Mouse (Mus musculus): ENCODE results near the gene Tusc2. TPM values are rescaled to one million over a fixed set of nuclear protein-coding genes. Genes with fewer than 3 reads are reported as not detected.

Tusc2 gene
- polyA plus RNA-seq, 1 experiment from 2014 or later: 43.6 TPM

GRCm38 (mm10) chr9:107538711-107539110 is 24.3 kb upstream of the Tusc2 start:
- H3K4me1 ChIP-seq: peaks cover 50% of the 10 kb centered on the region
- WGBS: 92% methylated on average over 3 of the region's 3 CpGs
- no peak overlapping the region for H3K4me2 ChIP-seq (replicated peaks)
- H3K27ac ChIP-seq (replicated peaks): no peak overlapping the region
- H3K4me3 ChIP-seq (replicated peaks): no peak overlapping the region
- no peak for ATAC-seq (ENCODE audit: insufficient number of reproducible peaks, low FRiP score, low TSS enrichment, low read depth)
- no peaks in the 10 kb centered on the region for H3K27me3 ChIP-seq
- H3K36me3 ChIP-seq: peaks cover 39% of the 10 kb centered on the region
- no peaks in the 10 kb centered on the region for H3K9me3 ChIP-seq (replicated peaks)
- no peak overlapping the region for H3K9ac ChIP-seq

- peaks cover 50% of the 10 kb centered on the region for H3K36me3 ChIP-seq
- no peak for ATAC-seq (ENCODE audit: insufficient number of reproducible peaks, low FRiP score, low TSS enrichment, low read depth)
Observed at GRCm38 (mm10) chr9:107539940-107540339, 23.1 kb upstream of the Tusc2 start.

GRCm38 (mm10) chr9:107540420-107540819 is 22.6 kb upstream of the Tusc2 start:
- Histone ChIP-seq H3K4me1 (peaks cover 42% of the 10 kb centered on the region), H3K36me3 (peaks cover 55% of the 10 kb centered on the region), H3K4me2 (replicated peaks) (peak overlapping the region; percentile 91; the same call in 1 of the 2 replicates)

More at GRCm38 (mm10) chr9:107539940-107540339, 23.1 kb upstream of the Tusc2 start:
- 93% methylated on average over 8 of the region's 8 CpGs for WGBS
- Histone ChIP-seq H3K27ac (replicated peaks) (no peak overlapping the region), H3K9me3 (replicated peaks) (no peaks in the 10 kb centered on the region), H3K9ac (no peak overlapping the region), H3K4me2 (replicated peaks) (no peak overlapping the region), H3K4me1 (peaks cover 47% of the 10 kb centered on the region), H3K27me3 (no peaks in the 10 kb centered on the region), H3K4me3 (replicated peaks) (no peak overlapping the region)

GRCm38 (mm10) chr9:107541005-107541404 is 22.1 kb upstream of the Tusc2 start:
- WGBS: 31% methylated on average over 10 of the region's 10 CpGs
- H3K9ac ChIP-seq: no peak overlapping the region
- H3K4me3 ChIP-seq (replicated peaks): peak overlapping the region; percentile 81
- peaks cover 37% of the 10 kb centered on the region for H3K4me1 ChIP-seq
- H3K27ac ChIP-seq (replicated peaks): no peak overlapping the region
- ATAC-seq (ENCODE audit: insufficient number of reproducible peaks, low FRiP score, low TSS enrichment, low read depth): no peak
- no peaks in the 10 kb centered on the region for H3K9me3 ChIP-seq (replicated peaks)
- H3K4me2 ChIP-seq (replicated peaks): peak overlapping the region; percentile 91
- no peaks in the 10 kb centered on the region for H3K27me3 ChIP-seq
- peaks cover 56% of the 10 kb centered on the region for H3K36me3 ChIP-seq

More at GRCm38 (mm10) chr9:107540420-107540819, 22.6 kb upstream of the Tusc2 start:
- no peak overlapping the region for H3K9ac ChIP-seq
- no peaks in the 10 kb centered on the region for H3K9me3 ChIP-seq (replicated peaks)
- 62% methylated on average over 4 of the region's 4 CpGs for WGBS
- ATAC-seq (ENCODE audit: insufficient number of reproducible peaks, low FRiP score, low TSS enrichment, low read depth): no peak
- no peaks in the 10 kb centered on the region for H3K27me3 ChIP-seq
- no peak overlapping the region for H3K4me3 ChIP-seq (replicated peaks)
- no peak overlapping the region for H3K27ac ChIP-seq (replicated peaks)

GRCm38 (mm10) chr9:107541474-107542351 is 21.3 kb upstream of the Tusc2 start, which contains the start of the genes Cyb561d2 and Nprl2:
TSS of gene Cyb561d2 (minus strand) at chr9:107542193.
TSS of gene Nprl2 (plus strand) at chr9:107542226.
- H3K4me2 ChIP-seq (replicated peaks): peak within 1 kb of the TSS; percentile 91
- H3K9me3 ChIP-seq (replicated peaks): no peaks in the 10 kb centered on the region
- peak within 1 kb of the TSS; percentile 59 for H3K9ac ChIP-seq
- peaks cover 37% of the 10 kb centered on the region for H3K4me1 ChIP-seq
- peak; percentile 85 for ATAC-seq (ENCODE audit: insufficient number of reproducible peaks, low FRiP score, low TSS enrichment, low read depth)
- H3K4me3 ChIP-seq (replicated peaks): peak within 1 kb of the TSS; percentile 81
- peaks cover 56% of the 10 kb centered on the region for H3K36me3 ChIP-seq
- H3K27ac ChIP-seq (replicated peaks): peak within 1 kb of the TSS; percentile 75
- WGBS: under 1% methylated on average over 46 of the region's 46 CpGs
- H3K27me3 ChIP-seq: no peaks in the 10 kb centered on the region

GRCm38 (mm10) chr9:107542352-107542686 is 20.7 kb upstream of the Tusc2 start:
- Histone ChIP-seq H3K9ac (peak overlapping the region; percentile 59), H3K27me3 (no peaks in the 10 kb centered on the region), H3K27ac (replicated peaks) (peak overlapping the region; percentile 75), H3K4me1 (peaks cover 37% of the 10 kb centered on the region), H3K4me2 (replicated peaks) (peak overlapping the region; percentile 91), H3K9me3 (replicated peaks) (no peaks in the 10 kb centered on the region), H3K4me3 (replicated peaks) (peak overlapping the region; percentile 81), H3K36me3 (peaks cover 53% of the 10 kb centered on the region)
- 1% methylated on average over 11 of the region's 11 CpGs for WGBS
- ATAC-seq (ENCODE audit: insufficient number of reproducible peaks, low FRiP score, low TSS enrichment, low read depth): no peak

- peak overlapping the region; percentile 91 for H3K4me2 ChIP-seq (replicated peaks)
- H3K4me3 ChIP-seq (replicated peaks): peak overlapping the region; percentile 81
- peak overlapping the region; percentile 59 for H3K9ac ChIP-seq
- no peaks in the 10 kb centered on the region for H3K9me3 ChIP-seq (replicated peaks)
- peaks cover 38% of the 10 kb centered on the region for H3K4me1 ChIP-seq
- 35% methylated on average over 8 of the region's 8 CpGs for WGBS
- H3K27me3 ChIP-seq: no peaks in the 10 kb centered on the region
- peaks cover 49% of the 10 kb centered on the region for H3K36me3 ChIP-seq
- no peak for ATAC-seq (ENCODE audit: insufficient number of reproducible peaks, low FRiP score, low TSS enrichment, low read depth)
- 0 out of 2 replicates have a peak overlapping the region, but pooled peaks have one; percentile 75 for H3K27ac ChIP-seq (replicated peaks)
Observed at GRCm38 (mm10) chr9:107542721-107543120, 20.3 kb upstream of the Tusc2 start.

- Histone ChIP-seq H3K27ac (replicated peaks) (no peak overlapping the region), H3K9me3 (replicated peaks) (no peaks in the 10 kb centered on the region), H3K4me1 (peaks cover 41% of the 10 kb centered on the region), H3K27me3 (no peaks in the 10 kb centered on the region), H3K9ac (no peak overlapping the region), H3K36me3 (peaks cover 44% of the 10 kb centered on the region), H3K4me2 (replicated peaks) (no peak overlapping the region; the same call in 1 of the 2 replicates), H3K4me3 (replicated peaks) (no peak overlapping the region)
- 86% methylated on average over 11 of the region's 11 CpGs for WGBS
- no peak for ATAC-seq (ENCODE audit: insufficient number of reproducible peaks, low FRiP score, low TSS enrichment, low read depth)
Observed at GRCm38 (mm10) chr9:107543299-107543698, 19.8 kb upstream of the Tusc2 start.

- 93% methylated on average over 17 of the region's 17 CpGs for WGBS
- ATAC-seq (ENCODE audit: insufficient number of reproducible peaks, low FRiP score, low TSS enrichment, low read depth): no peak
Observed at GRCm38 (mm10) chr9:107544196-107544700, 18.8 kb upstream of the Tusc2 start.

GRCm38 (mm10) chr9:107544729-107545128 is 18.3 kb upstream of the Tusc2 start:
- no peak for ATAC-seq (ENCODE audit: insufficient number of reproducible peaks, low FRiP score, low TSS enrichment, low read depth)
- H3K4me1 ChIP-seq: peaks cover 44% of the 10 kb centered on the region
- no peak overlapping the region for H3K4me2 ChIP-seq (replicated peaks)
- H3K9me3 ChIP-seq (replicated peaks): no peaks in the 10 kb centered on the region
- no peaks in the 10 kb centered on the region for H3K27me3 ChIP-seq
- no peak overlapping the region for H3K4me3 ChIP-seq (replicated peaks)
- WGBS: 91% methylated on average over 12 of the region's 12 CpGs
- H3K36me3 ChIP-seq: peaks cover 29% of the 10 kb centered on the region
- no peak overlapping the region for H3K9ac ChIP-seq
- H3K27ac ChIP-seq (replicated peaks): no peak overlapping the region

More at GRCm38 (mm10) chr9:107544196-107544700, 18.8 kb upstream of the Tusc2 start:
- Histone ChIP-seq H3K9me3 (replicated peaks) (no peaks in the 10 kb centered on the region), H3K36me3 (peaks cover 34% of the 10 kb centered on the region), H3K4me3 (replicated peaks) (no peak overlapping the region), H3K27ac (replicated peaks) (no peak overlapping the region), H3K27me3 (no peaks in the 10 kb centered on the region), H3K9ac (no peak overlapping the region), H3K4me1 (peaks cover 41% of the 10 kb centered on the region), H3K4me2 (replicated peaks) (no peak overlapping the region)

- H3K4me3 ChIP-seq (replicated peaks): no peak overlapping the region
- 81% methylated on average over 10 of the region's 10 CpGs for WGBS
- H3K27me3 ChIP-seq: no peaks in the 10 kb centered on the region
- H3K9me3 ChIP-seq (replicated peaks): no peaks in the 10 kb centered on the region
- H3K9ac ChIP-seq: no peak overlapping the region
- no peak for ATAC-seq (ENCODE audit: insufficient number of reproducible peaks, low FRiP score, low TSS enrichment, low read depth)
- no peak overlapping the region for H3K4me2 ChIP-seq (replicated peaks)
- peaks cover 25% of the 10 kb centered on the region for H3K36me3 ChIP-seq
- H3K27ac ChIP-seq (replicated peaks): no peak overlapping the region
- H3K4me1 ChIP-seq: peaks cover 47% of the 10 kb centered on the region
Observed at GRCm38 (mm10) chr9:107545199-107545598, 17.9 kb upstream of the Tusc2 start.

All from embryonic facial prominence, embryonic 15.5 days (tissue).